Mouse (Mus musculus): ENCODE measurements at regions not wholly inside any gene's neighbourhood (a gene's known extent, or its start where the extent isn't known, plus 50 kb on each side); places are given as distances from the start of the nearest gene placed in this dataset.

DNA sequence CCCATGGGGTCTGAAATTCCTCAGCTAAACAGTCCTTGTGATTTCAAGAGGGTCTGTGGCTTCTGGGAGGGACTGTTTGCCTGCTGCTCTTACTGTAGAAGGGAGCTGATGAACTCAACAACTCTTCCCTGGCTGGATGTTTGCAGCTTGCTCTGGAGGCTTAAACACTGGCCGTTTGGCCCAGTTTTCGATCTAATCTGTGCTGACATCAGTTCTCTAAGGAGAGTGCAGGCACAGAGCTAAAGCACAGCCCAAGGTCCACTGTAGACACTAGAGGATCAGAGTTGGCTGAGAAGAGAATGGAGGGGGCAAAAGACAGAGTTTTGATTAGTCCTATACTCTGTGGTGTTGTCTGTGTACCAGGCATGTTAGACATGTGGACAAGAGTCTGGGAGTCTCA lies 490.1 kb downstream of the Nedd1 start:
- TF ChIP-seq ZNF384 (IDR thresholded peaks at IDR 0.05; ENCODE audit: low read depth, low read length): no peak
- TF ChIP-seq ZC3H11A (IDR thresholded peaks at IDR 0.05; ENCODE audit: borderline replicate concordance, low read depth, low read length): no peak
- no peak for TF ChIP-seq HCFC1 (IDR thresholded peaks at IDR 0.05; ENCODE audit: borderline replicate concordance, insufficient read depth, low read length)
- TF ChIP-seq MAFK (IDR thresholded peaks at IDR 0.05; ENCODE audit: insufficient read depth, low read depth, low read length): no peak
- TF ChIP-seq CHD2 (IDR thresholded peaks at IDR 0.05; ENCODE audit: low read depth, low read length): no peak

Measured in ES-E14 (cell line).